Mouse (Mus musculus) frontal cortex, adult 2 months (tissue): ENCODE measurements at regions not wholly inside any gene's neighbourhood (a gene's known extent, or its start where the extent isn't known, plus 50 kb on each side); places are given as distances from the start of the nearest gene placed in this dataset.

ENCODE experiments used
- DNase-seq, 2 experiments: peaks; one replicate each; pipeline ENCODE4 v3.0.0; 2022; ENCODE audit warnings: low spot score in 1 of 2; ENCODE audit errors: extremely low spot score in 1 of 2

DNA sequence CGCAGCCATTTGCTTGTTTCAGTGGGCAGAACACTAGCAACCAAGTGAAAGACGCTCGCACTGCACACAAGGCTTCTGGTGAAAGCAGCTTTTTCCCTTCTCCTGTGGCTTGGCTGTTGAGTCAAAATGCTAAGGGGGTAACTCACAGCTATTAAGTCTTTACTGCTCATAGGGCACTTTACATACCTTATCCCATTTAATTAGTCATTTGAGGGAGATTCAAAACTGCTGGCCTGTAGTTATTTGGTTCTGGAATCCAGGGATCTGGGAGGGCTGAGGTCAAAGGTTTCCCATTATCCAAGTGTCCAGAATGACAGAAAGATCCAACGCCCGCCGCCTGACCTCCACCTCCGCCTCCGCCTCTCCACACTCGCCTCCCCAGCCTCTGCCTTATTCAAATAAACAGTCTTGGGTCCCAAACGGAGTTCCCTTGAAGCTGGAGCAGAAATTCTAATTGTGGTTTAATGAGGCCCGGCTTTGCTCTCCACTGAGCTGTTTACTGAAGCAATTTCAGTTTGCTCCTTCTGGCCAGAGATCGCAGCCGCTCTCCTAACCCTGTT, 106.5 kb upstream of the Mycn start:
- DNase-seq: no peak

DNA sequence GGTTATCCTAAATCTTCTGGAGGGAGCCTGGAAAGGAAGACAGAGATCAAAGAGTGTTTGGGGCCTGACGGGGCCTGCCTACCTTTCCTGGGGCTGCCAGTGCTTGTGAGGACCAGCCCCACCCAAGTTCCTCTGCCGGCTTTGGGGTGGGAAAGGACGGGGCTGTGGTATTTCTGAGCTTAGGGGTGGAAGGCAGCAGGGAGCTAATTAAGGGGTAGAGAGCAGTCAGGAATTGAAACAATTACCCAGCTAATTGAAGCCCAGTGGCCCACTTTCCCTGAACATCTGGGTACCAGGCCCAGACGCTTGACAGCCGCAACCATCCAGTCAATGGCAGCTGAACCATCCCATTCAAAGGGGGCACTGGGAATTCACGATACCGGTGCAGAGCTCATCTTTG, 101.2 kb upstream of the Mycn start:
- DNase-seq: no peak

DNA sequence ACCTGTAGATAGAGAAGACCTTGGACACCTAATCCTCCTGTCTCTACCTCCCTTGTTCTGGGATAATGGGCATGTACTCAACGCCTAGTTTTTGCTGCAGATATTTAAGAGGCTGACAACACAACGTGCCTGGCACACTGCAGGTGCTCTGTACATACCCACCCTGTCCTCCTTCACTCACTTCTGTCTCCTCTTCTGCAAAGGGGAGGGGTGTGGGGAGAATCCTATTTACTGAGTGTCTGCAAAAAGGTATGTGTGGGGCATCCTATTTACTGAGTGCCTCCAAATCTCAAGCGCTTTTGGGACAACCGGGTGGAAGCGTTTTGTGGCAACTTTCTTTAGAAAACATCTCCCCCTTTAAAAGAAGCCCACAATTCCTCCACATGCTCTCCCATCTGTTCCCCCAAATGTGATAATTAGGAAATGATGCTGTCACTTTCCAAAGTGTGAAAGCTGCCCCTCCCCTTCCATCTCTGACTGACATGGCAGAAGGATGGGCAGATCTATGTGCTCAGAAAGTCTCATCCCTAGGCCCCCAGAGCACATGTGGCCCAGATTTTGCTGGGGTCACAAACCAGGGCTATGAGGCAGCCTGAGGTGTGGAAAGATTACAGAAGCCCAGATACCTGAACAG, 93.5 kb upstream of the Mycn start:
- no peak for DNase-seq

DNA sequence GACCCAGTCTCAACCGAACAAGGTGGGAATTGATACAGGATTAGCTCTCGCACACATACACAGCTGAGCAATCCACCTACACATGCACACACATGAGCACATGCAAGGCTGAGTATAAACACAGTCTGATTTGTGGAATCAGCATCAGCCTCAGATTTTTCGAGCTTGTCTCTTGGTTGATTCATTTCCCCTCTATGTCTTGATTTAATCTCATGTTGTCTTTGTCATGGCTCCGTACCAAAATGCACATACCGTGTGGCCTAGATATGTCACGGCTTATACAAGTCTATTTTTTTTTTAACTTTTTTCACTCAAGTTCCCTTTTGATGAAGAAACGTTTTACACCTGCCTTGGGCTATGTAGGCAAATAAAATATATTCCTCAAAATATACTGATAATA, 88.6 kb upstream of the Mycn start:
- DNase-seq: no peak

DNA sequence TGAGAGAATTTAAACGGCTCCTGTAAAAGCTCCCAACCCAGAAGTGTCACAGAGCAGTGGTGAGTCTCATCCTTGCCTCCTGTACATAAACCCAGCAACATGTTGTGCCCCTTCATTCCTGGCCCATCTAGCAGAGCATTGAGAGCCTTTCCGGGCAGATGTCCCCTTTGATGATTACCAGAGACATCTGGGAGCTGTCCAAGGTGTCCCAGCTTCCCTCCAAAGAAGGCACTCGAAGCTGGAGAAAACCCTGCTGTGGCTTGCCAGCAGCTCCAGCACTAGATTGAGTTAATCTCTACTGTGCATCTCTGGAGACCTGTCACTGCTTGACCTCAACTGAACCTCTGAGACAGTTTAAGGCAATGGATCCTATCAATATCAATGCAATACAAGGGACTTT, 86.4 kb upstream of the Mycn start:
- DNase-seq: no peak

DNA sequence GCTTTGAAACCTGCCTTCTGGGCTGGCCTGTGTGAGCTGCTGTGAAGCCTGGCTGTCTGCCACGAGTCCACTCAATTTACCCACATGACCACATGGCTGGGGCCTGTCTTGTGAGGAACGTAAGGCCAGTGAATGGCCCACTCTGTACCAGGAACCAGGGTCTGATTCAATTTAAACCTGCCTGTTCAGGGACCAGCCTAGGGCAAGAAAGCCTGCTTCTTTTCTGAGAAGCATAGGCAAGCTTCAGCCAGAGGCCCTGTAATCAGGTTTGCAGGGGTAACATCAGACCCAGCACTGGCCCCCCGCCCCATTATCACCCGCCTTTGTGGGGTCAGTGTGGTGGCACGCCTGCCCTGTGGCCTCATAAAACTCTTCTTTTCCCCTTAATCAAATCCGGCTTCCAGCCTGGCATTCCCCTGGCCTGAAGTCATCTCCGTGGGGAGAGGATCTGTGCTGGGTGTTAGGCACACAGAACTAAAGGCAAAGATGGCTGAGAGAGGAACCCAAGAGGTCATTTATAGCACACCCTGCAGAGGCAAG, 84.4 kb upstream of the Mycn start:
- DNase-seq: no peak

DNA sequence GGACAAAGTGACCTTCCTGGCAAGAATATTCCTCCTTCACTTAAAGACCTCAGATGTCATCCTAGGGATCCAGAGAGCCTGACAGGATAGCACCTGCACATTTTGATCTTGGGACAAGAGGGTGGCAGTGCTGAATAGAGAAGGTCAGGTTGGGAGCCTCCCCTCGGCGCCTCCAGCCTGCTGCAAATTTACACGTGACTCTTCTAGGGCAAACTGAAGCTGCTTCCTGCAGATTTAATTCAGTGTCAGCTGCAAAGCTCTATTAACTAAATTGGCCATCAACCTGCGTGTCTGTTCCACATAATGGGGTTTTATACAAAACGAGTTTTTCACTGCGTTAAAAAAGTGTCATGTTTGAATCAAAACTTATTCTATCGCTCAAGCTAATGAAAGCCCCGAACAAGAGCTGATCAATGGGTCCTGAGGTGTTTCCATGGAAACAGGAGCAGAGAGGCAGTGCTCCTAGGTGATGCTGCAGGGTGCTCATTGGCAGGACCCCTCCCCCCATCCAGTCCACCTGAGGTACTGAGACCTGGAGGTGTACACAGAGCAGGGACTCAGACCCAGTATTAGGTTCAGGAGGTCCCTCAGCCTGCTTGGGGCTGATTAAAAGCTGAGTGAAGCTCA, 82.6 kb upstream of the Mycn start:
- peak in 1 of 2 experiments; percentile 11 for DNase-seq

DNA sequence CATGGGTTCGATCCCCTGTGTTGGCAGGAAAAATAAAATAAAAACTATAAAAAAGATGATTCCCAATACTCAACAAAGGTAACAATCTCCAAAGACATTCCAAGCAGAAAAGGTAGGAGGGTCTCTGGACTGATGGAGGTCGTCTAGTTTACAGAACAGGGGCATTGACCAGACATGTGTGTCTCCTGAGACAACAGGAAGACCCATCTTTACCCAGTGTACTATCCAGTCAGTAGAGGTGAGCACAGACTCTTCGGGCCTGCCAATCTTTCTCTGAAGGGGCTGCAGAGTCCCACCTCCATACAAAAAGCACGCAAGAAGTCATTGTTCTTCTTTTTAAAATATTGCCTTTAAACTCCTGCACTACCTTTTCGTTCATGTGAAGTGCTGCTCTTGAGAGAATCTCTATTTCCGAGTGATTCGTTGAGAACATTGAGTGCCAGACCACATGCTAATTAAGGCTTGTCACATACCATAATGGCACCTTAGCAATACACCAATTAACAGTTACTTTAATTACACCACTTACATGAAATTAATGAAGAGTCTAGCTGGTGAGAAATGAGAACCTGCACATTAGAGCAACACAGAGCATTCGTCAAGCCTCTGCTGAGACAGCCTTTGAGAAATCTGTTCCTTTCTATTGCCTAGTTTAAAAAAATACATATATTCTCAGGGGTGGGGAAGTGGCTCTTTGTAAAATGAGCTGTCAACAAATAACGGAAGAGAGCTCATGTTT, 69.5 kb upstream of the Mycn start:
- DNase-seq: no peak

DNA sequence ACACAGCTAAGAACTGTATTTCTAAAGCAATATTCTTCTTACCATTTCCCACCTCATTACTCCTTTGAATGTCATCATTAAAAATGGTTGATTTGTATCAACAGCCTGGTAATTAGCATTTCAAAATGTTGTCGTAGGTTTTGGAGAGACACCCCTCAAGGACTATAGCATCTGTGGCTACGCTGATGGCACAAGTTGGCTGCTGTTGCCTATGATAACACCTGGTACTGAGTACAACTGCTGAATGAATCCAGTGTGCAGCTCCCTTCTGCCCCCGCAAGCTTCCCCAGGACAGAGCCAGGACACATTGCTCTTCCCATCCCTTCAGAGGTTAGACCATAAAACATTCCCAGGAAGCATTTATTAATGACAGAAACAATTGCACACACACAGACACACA, 68.7 kb upstream of the Mycn start:
- no peak for DNase-seq

DNA sequence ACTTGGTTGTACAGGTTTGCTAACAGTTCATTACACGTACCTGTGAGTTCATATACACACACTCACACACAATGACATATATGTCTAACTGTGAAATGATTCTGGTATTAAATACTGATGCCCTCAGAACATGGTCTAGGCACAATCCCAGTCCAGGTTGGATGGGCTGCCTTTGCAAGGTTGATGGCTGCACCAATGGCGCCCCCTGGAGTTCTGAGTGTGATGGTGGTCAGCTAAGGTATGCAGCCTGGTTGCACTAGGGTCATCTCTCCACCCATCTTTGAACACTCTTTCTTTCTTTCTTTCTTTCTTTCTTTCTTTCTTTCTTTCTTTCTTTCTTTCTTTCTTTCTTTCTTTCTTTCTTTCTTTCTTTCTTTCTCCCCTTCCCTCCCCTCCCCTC, 67.8 kb upstream of the Mycn start:
- no peak for DNase-seq

DNA sequence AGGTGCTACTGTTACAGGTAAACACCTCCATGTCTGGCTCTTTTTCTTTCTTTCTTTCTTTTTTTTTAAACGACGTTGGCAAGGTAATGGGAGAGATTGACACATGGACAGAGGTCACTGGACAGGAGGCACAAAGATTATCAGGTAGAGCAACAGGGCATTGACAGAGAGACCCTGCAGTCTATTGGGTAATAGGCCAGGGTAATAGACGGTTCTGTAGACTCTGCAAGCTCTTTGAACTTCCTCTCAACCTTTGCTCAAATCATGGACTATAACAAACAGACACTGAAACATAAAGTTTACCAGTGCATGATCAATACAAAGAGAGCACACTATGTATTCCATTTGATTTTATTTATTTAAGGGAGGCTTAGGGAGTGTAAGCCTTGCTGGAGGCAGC, 61.0 kb upstream of the Mycn start:
- no peak for DNase-seq

DNA sequence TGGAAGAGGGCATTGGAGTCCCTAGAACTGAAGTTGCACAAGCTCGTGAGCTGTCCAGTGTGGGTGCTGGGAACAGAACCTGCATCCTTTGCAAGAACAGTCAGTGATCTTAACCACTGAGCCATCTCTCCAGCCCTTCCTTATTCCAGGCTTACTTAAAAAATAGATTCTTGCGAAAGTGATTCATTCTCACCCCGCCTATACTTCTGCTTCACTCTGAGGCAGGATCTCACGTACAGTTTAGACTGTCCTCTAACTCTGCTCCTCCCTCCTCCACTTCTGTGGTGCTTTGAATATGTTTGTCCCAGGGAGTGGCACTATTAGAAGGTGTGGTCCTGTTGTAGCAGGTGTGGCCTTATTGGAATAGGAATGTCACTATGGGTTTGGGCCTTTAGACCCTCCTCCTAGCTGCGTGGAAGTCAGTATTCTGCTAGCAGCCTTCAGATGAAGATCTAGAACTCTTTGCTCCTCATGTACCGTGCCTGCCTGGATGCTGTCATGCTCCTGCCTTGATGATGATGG, 60.4 kb upstream of the Mycn start:
- peak in 1 of 2 experiments; percentile 10 for DNase-seq

DNA sequence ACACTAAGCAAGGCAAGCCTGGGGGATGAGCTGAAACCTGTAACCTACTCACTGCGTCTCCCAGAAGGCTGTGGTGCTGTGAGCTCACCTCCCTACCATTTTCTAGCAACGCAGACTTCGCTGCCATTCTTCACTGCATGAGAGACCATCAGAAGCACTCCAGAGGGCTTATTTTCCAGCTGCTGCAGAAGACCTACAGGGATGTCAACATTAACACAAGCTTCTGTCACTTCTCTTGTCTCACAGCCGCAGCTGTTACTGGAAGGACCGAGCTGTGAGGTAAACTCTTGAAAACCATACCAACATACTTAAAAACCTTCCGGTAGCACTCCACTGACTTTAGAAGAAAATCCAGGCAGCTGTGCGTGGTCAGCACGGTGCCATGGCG, 54.3 kb upstream of the Mycn start:
- DNase-seq: no peak

DNA sequence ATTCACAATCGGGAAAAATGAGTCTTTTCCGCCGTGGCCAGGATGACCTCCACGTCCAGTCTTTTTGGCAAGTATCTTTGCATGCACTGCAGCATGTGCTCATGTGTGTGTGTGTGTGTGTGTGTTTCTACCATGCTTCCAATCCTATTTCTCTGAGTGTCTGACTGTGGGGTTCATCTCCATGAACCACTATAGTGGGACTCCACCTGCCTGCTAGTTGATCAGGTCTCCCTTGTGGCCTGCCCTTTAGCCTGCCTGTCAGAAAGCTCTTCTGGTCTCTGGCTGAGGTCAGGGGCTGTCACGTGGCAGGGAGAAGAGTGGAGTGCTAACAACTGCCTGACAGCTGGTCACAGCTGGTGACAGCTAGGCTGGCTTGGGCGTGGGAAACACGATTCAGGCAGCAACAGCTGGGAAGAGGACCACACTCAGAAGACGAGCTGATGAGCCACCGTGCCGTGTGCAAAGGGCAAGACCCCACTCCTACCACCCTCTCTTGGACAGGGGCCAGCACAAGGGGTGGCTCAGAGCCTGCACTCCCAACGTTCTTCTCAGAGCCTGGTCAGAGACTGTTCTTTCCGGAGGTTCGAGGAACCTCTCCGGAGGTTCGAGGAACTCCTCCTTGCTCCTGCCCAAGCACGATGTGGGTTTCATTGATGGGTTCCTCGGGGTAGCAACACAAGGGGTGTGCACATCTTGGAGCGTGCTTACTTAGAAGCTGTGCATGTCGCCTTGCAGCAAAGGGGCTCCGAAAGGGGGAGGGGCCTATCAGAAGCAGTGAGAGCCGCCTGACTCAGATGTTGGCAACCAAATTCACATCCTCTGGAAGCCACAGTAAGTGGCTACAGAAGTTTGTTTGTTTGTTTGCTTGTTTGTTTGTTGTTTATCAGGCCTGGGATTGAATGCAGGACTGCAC, 53.6 kb upstream of the Mycn start:
- no peak for DNase-seq

DNA sequence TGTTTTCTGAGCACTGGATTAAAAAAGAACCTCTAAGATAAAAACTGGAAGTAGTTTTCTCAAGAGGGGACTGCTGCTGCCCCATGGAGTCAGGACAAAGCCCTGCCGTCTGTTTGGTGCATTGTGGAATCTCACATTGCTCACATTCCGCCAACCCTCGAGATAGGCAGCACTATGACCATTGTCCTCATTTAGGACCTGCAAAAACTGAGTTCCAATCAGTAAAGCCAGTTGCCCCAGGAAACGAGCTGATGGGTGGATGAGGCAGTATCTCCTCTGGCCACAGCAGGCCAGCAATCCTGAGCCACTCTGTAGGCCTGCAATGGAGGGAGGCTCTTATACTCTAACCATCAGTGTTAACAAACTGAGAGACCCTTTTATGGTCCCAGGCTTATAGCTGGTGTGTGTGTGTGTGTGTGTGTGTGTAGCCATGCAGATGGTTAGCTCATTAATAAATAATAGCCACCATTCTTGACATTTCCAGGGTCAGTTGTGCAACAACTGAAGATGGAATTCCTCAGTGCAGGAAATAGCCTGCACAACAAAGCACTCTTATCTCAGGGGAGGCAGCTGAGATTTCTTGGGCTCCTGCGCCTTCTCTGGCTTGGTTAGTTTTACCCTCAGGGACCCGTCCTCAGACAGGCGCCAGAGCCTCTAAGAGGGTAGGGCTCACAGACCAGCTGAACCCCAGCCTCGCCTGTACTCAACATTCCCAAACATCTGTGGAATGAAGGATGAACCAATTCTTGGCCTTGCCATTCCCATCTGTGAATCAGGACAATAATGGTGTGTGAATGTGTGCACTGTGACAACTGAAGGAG, 52.4 kb upstream of the Mycn start:
- DNase-seq: no peak
